In the genomic region with DNA sequence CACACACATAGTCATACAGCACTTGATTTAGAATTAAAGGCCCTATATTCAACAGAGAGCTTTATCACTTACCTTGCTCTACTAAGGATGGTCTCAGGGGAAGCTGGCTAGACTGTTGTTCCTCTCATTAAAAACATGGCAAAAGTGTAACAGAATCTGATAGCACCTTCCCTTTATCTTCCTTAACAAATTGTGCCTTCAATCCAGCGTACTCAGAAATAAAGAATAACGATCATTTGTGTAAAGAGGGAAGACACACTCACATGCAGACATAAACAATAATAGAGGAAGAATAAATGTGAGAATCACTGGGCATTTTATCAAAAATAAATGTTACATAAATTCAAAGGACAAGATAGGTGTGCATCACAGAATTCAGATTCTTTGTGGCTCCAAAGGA, we compare ENCODE assay signal across 8 mouse cellular contexts. TPM values are rescaled to one million over a fixed set of nuclear protein-coding genes. Genes with fewer than 3 reads are reported as not detected.
DNase-seq lines count a peak whose midpoint lies in the region; ATAC-seq and TF ChIP-seq lines count a peak whose summit lies in the region.

A gene (plus strand): TSS at position 301 of the 400 bp plus-strand sequence.

- intact Hi-C loops in heart, postnatal 25 days (cut with DNase I), result loop anchor here (2.0 to 10.0 kb wide), 2 partner anchors 199 to 353 kb away; no protein-coding TSS in a partner anchor

- peak within 1 kb of the TSS; percentile 80 for H3K4me3 ChIP-seq in embryonic facial prominence, embryonic 11.5 days (ENCODE audit: low read depth, low read length)
- H3K4me3 ChIP-seq in limb, embryonic 14.5 days (replicated peaks; ENCODE audit: low read length), result peak within 1 kb of the TSS; percentile 71
- no peak within 1 kb of the TSS for H3K4me3 ChIP-seq in thymus, adult 2 months (ENCODE audit: control insufficient read depth, insufficient read depth, low read length)

- DNase-seq in heart, adult 18-20 months, result no peak
- DNase-seq in heart, adult 11 months, result no peak
- DNase-seq in embryonic facial prominence, embryonic 11.5 days (ENCODE audit: low spot score), result no peak
- no peak for DNase-seq in heart, postnatal 25 days (ENCODE audit: low spot score)
- DNase-seq in limb, embryonic 14.5 days (ENCODE audit: low spot score), result no peak
- DNase-seq in thymus, adult 2 months, result no peak
- DNase-seq in ovary, postnatal 10 days (ENCODE audit: low spot score), result no peak

- H3K9me3 ChIP-seq in embryonic facial prominence, embryonic 11.5 days (replicated peaks; ENCODE audit: control insufficient read depth, low read length), result no peaks in the 10 kb centered on the region
- no peaks in the 10 kb centered on the region for H3K9me3 ChIP-seq in limb, embryonic 14.5 days (ENCODE audit: control insufficient read depth, low read length)

- 96% methylated on average over 2 of the region's 2 CpGs for WGBS in embryonic facial prominence, embryonic 11.5 days
- WGBS in limb, embryonic 14.5 days, result 91% methylated on average over 2 of the region's 2 CpGs
- 96% methylated on average over 2 of the region's 2 CpGs for WGBS in thymus, adult 2 months

- TF ChIP-seq CTCF in thymus, adult 2 months (IDR thresholded peaks at IDR 0.05; ENCODE audit: borderline replicate concordance, control insufficient read depth, extremely low read depth, insufficient read depth, low read length, poor library complexity), result no peak

- H3K4me2 ChIP-seq in embryonic facial prominence, embryonic 11.5 days (ENCODE audit: low read depth, low read length), result peak within 1 kb of the TSS; percentile 96
- peak within 1 kb of the TSS; percentile 98 for H3K4me2 ChIP-seq in limb, embryonic 14.5 days (replicated peaks; ENCODE audit: low read depth, low read length, severe bottlenecking)

- no peak within 1 kb of the TSS for H3K27ac ChIP-seq in embryonic facial prominence, embryonic 11.5 days (replicated peaks; ENCODE audit: low read depth, low read length)
- H3K27ac ChIP-seq in limb, embryonic 14.5 days (replicated peaks; ENCODE audit: low read depth, low read length), result no peak within 1 kb of the TSS
- H3K27ac ChIP-seq in thymus, adult 2 months (ENCODE audit: control insufficient read depth, insufficient read depth, low read length), result no peak within 1 kb of the TSS

- no peak for TF ChIP-seq POLR2A in limb, embryonic 14.5 days (IDR thresholded peaks at IDR 0.05; ENCODE audit: borderline replicate concordance, extremely low read depth, insufficient read depth, insufficient read length)
- TF ChIP-seq POLR2A in thymus, adult 2 months (IDR thresholded peaks at IDR 0.05; ENCODE audit: control insufficient read depth, extremely low read depth, insufficient read depth, low read length, poor library complexity), result no peak

- H3K4me1 ChIP-seq in embryonic facial prominence, embryonic 11.5 days (ENCODE audit: control insufficient read depth, insufficient read depth, low read length), result no peaks in the 10 kb centered on the region
- peaks cover 7% of the 10 kb centered on the region; the same call in 1 of the 2 replicates for H3K4me1 ChIP-seq in limb, embryonic 14.5 days (ENCODE audit: control insufficient read depth, insufficient read depth, low read length)
- H3K4me1 ChIP-seq in thymus, adult 2 months (replicated peaks; ENCODE audit: control insufficient read depth, insufficient read depth, low read length), result no peaks in the 10 kb centered on the region; the same call in 1 of the 2 replicates

- H3K36me3 ChIP-seq in embryonic facial prominence, embryonic 11.5 days (replicated peaks; ENCODE audit: control insufficient read depth, insufficient read depth, low read depth, low read length), result no peaks in the 10 kb centered on the region
- no peaks in the 10 kb centered on the region for H3K36me3 ChIP-seq in limb, embryonic 14.5 days (ENCODE audit: control insufficient read depth, insufficient read depth, low read length)
- H3K36me3 ChIP-seq in thymus, adult 2 months (ENCODE audit: control insufficient read depth, insufficient read depth, low read length), result no peaks in the 10 kb centered on the region

- H3K9ac ChIP-seq in embryonic facial prominence, embryonic 11.5 days (replicated peaks; ENCODE audit: low read length), result no peak within 1 kb of the TSS
- H3K9ac ChIP-seq in limb, embryonic 14.5 days (ENCODE audit: low read depth, low read length, severe bottlenecking), result no peak within 1 kb of the TSS

- H3K27me3 ChIP-seq in embryonic facial prominence, embryonic 11.5 days (ENCODE audit: control insufficient read depth, insufficient read depth, low read length), result no peaks in the 10 kb centered on the region
- H3K27me3 ChIP-seq in limb, embryonic 14.5 days (ENCODE audit: control insufficient read depth, insufficient read depth, low read length), result 0 out of 2 replicates have a peak, but pooled peaks cover 8% of the 10 kb centered on the region
- H3K27me3 ChIP-seq in thymus, adult 2 months (ENCODE audit: control insufficient read depth, insufficient read depth, low read length), result peaks cover 3% of the 10 kb centered on the region; the same call in 1 of the 2 replicates

- no peak for ATAC-seq in embryonic facial prominence, embryonic 11.5 days (replicated peaks; ENCODE audit: insufficient number of reproducible peaks, low FRiP score, low TSS enrichment, low read depth)
- no peak for ATAC-seq in limb, embryonic 14.5 days (ENCODE audit: low FRiP score, low read depth)
- no peak for ATAC-seq in erythroid progenitor cell, adult 5-6 weeks (replicated peaks; ENCODE audit: low FRiP score, poor library complexity, severe bottlenecking)

RNA-seq across cellular contexts. Expression of the gene that starts here (rescaled TPM):
- 10 to 100 TPM; 28.2 to 29.1 TPM for total RNA-seq in heart, adult 18-20 months (2021)
- polyA plus RNA-seq in embryonic facial prominence, embryonic 11.5 days (2014; fragmentation: Nextera tagmentation; extraction: Ambion mirVana), result 8.4 and 9.7 TPM in 2 replicates
- 10 to 100 TPM; 25.8 to 26.7 TPM for total RNA-seq in heart, postnatal 25 days (2021)
- polyA plus RNA-seq in limb, embryonic 14.5 days (2012; rRNA removed), result 10.8 and 11.0 TPM in 2 replicates
- polyA plus RNA-seq in limb, embryonic 14.5 days (2014; fragmentation: Nextera tagmentation; extraction: Ambion mirVana), result 10.2 and 11.9 TPM in 2 replicates
- 0.36 and 0.84 TPM in 2 replicates for total RNA-seq in erythroid progenitor cell, adult 5-6 weeks (2015; ENCODE audit: low replicate concordance)
- 1.4 TPM in 1 of 2 replicates, not detected in the other for total RNA-seq in erythroid progenitor cell, adult 5-6 weeks (2017; ENCODE audit: low replicate concordance)
- polyA plus RNA-seq in thymus, adult 2 months (2012; rRNA removed), result 3.2 and 4.0 TPM in 2 replicates

Comparison
In these comparisons a context has a peak if more than half of its experiments do, and no peak if none do; other contexts are left out.
1. RNA of the gene that starts here (total RNA-seq): 28.2 to 29.1 TPM in heart, adult 18-20 months and 25.8 to 26.7 TPM in heart, postnatal 25 days; 0.36 to 1.4 TPM in erythroid progenitor cell, adult 5-6 weeks; every median in the first group is over 10 times any median in the second.